Mouse (Mus musculus): ENCODE measurements around the gene Pcf11. TPM values are rescaled to one million over a fixed set of nuclear protein-coding genes. Genes with fewer than 3 reads are reported as not detected.

Pcf11 gene
- polyA plus RNA-seq, 1 experiment from 2014 or later, result 23.6 TPM

- DNase-seq (ENCODE audit: low spot score), result no peak
- no peak for ATAC-seq (ENCODE audit: low FRiP score)
- Histone ChIP-seq H3K4me2 (replicated peaks; ENCODE audit: low read depth, low read length) (no peak overlapping the region), H3K27ac (ENCODE audit: low read depth, low read length) (no peak overlapping the region), H3K9ac (ENCODE audit: low read depth, low read length) (no peak overlapping the region), H3K27me3 (ENCODE audit: control insufficient read depth, insufficient read depth, low read length) (no peaks in the 10 kb centered on the region), H3K4me3 (ENCODE audit: low read depth, low read length) (no peak overlapping the region), H3K4me1 (replicated peaks; ENCODE audit: control insufficient read depth, insufficient read depth, low read length) (no peaks in the 10 kb centered on the region), H3K9me3 (ENCODE audit: control insufficient read depth, low read length) (no peaks in the 10 kb centered on the region), H3K36me3 (ENCODE audit: control insufficient read depth, insufficient read depth, low read length) (no peaks in the 10 kb centered on the region)
- WGBS, result 83% methylated on average over 2 of the region's 2 CpGs
These were observed 19.4 kb upstream of the Pcf11 start for GRCm38 (mm10) chr7:92689101-92689500.

GRCm38 (mm10) chr7:92688299-92688669, 18.6 kb upstream of the Pcf11 start:
- no peak overlapping the region for H3K9ac ChIP-seq (ENCODE audit: low read depth, low read length)
- DNase-seq (ENCODE audit: low spot score) (no peak), ATAC-seq (ENCODE audit: low FRiP score) (no peak)
- H3K36me3 ChIP-seq (ENCODE audit: control insufficient read depth, insufficient read depth, low read length), result no peaks in the 10 kb centered on the region
- H3K27ac ChIP-seq (ENCODE audit: low read depth, low read length), result no peak overlapping the region
- no peak overlapping the region for H3K4me3 ChIP-seq (ENCODE audit: low read depth, low read length)
- no peaks in the 10 kb centered on the region for H3K4me1 ChIP-seq (replicated peaks; ENCODE audit: control insufficient read depth, insufficient read depth, low read length)
- H3K27me3 ChIP-seq (ENCODE audit: control insufficient read depth, insufficient read depth, low read length), result no peaks in the 10 kb centered on the region
- H3K4me2 ChIP-seq (replicated peaks; ENCODE audit: low read depth, low read length), result no peak overlapping the region
- H3K9me3 ChIP-seq (ENCODE audit: control insufficient read depth, low read length), result no peaks in the 10 kb centered on the region
- WGBS, result 94% methylated on average over 2 of the region's 2 CpGs

- no peak for ATAC-seq (ENCODE audit: low FRiP score)
- WGBS, result 85% methylated on average over 5 of the region's 5 CpGs
These were observed 18.0 kb upstream of the Pcf11 start for GRCm38 (mm10) chr7:92687556-92688298.

GRCm38 (mm10) chr7:92677346-92677745, 7.6 kb upstream of the Pcf11 start:
- H3K27me3 ChIP-seq (ENCODE audit: control insufficient read depth, insufficient read depth, low read length), result no peaks in the 10 kb centered on the region
- no peaks in the 10 kb centered on the region for H3K36me3 ChIP-seq (ENCODE audit: control insufficient read depth, insufficient read depth, low read length)
- H3K4me2 ChIP-seq (replicated peaks; ENCODE audit: low read depth, low read length), result no peak overlapping the region
- DNase-seq (ENCODE audit: low spot score), result no peak
- no peak overlapping the region for H3K27ac ChIP-seq (ENCODE audit: low read depth, low read length)
- WGBS, result 85% methylated on average over 4 of the region's 4 CpGs
- no peaks in the 10 kb centered on the region for H3K4me1 ChIP-seq (replicated peaks; ENCODE audit: control insufficient read depth, insufficient read depth, low read length)
- no peak overlapping the region for H3K9ac ChIP-seq (ENCODE audit: low read depth, low read length)
- no peak overlapping the region for H3K4me3 ChIP-seq (ENCODE audit: low read depth, low read length)
- H3K9me3 ChIP-seq (ENCODE audit: control insufficient read depth, low read length), result no peaks in the 10 kb centered on the region
- ATAC-seq (ENCODE audit: low FRiP score), result no peak

More at GRCm38 (mm10) chr7:92687556-92688298, 18.0 kb upstream of the Pcf11 start:
- Histone ChIP-seq H3K27ac (ENCODE audit: low read depth, low read length) (no peak overlapping the region), H3K27me3 (ENCODE audit: control insufficient read depth, insufficient read depth, low read length) (no peaks in the 10 kb centered on the region), H3K9me3 (ENCODE audit: control insufficient read depth, low read length) (no peaks in the 10 kb centered on the region), H3K4me3 (ENCODE audit: low read depth, low read length) (no peak overlapping the region), H3K4me1 (replicated peaks; ENCODE audit: control insufficient read depth, insufficient read depth, low read length) (no peaks in the 10 kb centered on the region), H3K4me2 (replicated peaks; ENCODE audit: low read depth, low read length) (no peak overlapping the region), H3K36me3 (ENCODE audit: control insufficient read depth, insufficient read depth, low read length) (no peaks in the 10 kb centered on the region), H3K9ac (ENCODE audit: low read depth, low read length) (no peak overlapping the region)
- DNase-seq (ENCODE audit: low spot score), result no peak

- Histone ChIP-seq H3K36me3 (ENCODE audit: control insufficient read depth, insufficient read depth, low read length) (no peaks in the 10 kb centered on the region), H3K9ac (ENCODE audit: low read depth, low read length) (no peak overlapping the region), H3K4me3 (ENCODE audit: low read depth, low read length) (no peak overlapping the region), H3K4me2 (replicated peaks; ENCODE audit: low read depth, low read length) (no peak overlapping the region), H3K27me3 (ENCODE audit: control insufficient read depth, insufficient read depth, low read length) (no peaks in the 10 kb centered on the region), H3K27ac (ENCODE audit: low read depth, low read length) (no peak overlapping the region), H3K9me3 (ENCODE audit: control insufficient read depth, low read length) (no peaks in the 10 kb centered on the region), H3K4me1 (replicated peaks; ENCODE audit: control insufficient read depth, insufficient read depth, low read length) (no peaks in the 10 kb centered on the region; the same call in 1 of the 2 replicates)
- WGBS, result 90% methylated on average over 3 of the region's 3 CpGs
- ATAC-seq (ENCODE audit: low FRiP score) (no peak), DNase-seq (ENCODE audit: low spot score) (no peak)
These were observed 5.4 kb upstream of the Pcf11 start for GRCm38 (mm10) chr7:92675131-92675530.

GRCm38 (mm10) chr7:92668791-92669506, 785 bp downstream of the Pcf11 start:
- H3K27me3 ChIP-seq (ENCODE audit: control insufficient read depth, insufficient read depth, low read length), result no peaks in the 10 kb centered on the region
- H3K9me3 ChIP-seq (ENCODE audit: control insufficient read depth, low read length), result no peaks in the 10 kb centered on the region
- peak overlapping the region; percentile 81 for H3K4me2 ChIP-seq (replicated peaks; ENCODE audit: low read depth, low read length)
- under 1% methylated on average over 28 of the region's 29 CpGs for WGBS
- H3K27ac ChIP-seq (ENCODE audit: low read depth, low read length), result peak overlapping the region; percentile 90
- DNase-seq (ENCODE audit: low spot score), result peak; percentile 67
- peak; percentile 7; the same call in 1 of the 2 replicates for ATAC-seq (ENCODE audit: low FRiP score)
- H3K9ac ChIP-seq (ENCODE audit: low read depth, low read length), result peak overlapping the region; percentile 97
- peaks cover 2% of the 10 kb centered on the region; the same call in 1 of the 2 replicates for H3K4me1 ChIP-seq (replicated peaks; ENCODE audit: control insufficient read depth, insufficient read depth, low read length)
- H3K36me3 ChIP-seq (ENCODE audit: control insufficient read depth, insufficient read depth, low read length), result no peaks in the 10 kb centered on the region
- peak overlapping the region; percentile 96 for H3K4me3 ChIP-seq (ENCODE audit: low read depth, low read length)

- Histone ChIP-seq H3K27ac (ENCODE audit: low read depth, low read length) (no peak overlapping the region), H3K4me2 (replicated peaks; ENCODE audit: low read depth, low read length) (no peak overlapping the region), H3K36me3 (ENCODE audit: control insufficient read depth, insufficient read depth, low read length) (0 out of 2 replicates have a peak, but pooled peaks cover 2% of the 10 kb centered on the region), H3K9ac (ENCODE audit: low read depth, low read length) (no peak overlapping the region), H3K9me3 (ENCODE audit: control insufficient read depth, low read length) (no peaks in the 10 kb centered on the region), H3K27me3 (ENCODE audit: control insufficient read depth, insufficient read depth, low read length) (no peaks in the 10 kb centered on the region), H3K4me3 (ENCODE audit: low read depth, low read length) (no peak overlapping the region), H3K4me1 (replicated peaks; ENCODE audit: control insufficient read depth, insufficient read depth, low read length) (peaks cover 2% of the 10 kb centered on the region; the same call in 1 of the 2 replicates)
- ATAC-seq (ENCODE audit: low FRiP score) (no peak), DNase-seq (ENCODE audit: low spot score) (no peak)
- 87% methylated on average over 7 of the region's 7 CpGs for WGBS
These were observed 3.4 kb downstream of the Pcf11 start for GRCm38 (mm10) chr7:92666274-92666820.

- Histone ChIP-seq H3K9ac (ENCODE audit: low read depth, low read length) (no peak overlapping the region), H3K9me3 (ENCODE audit: control insufficient read depth, low read length) (no peaks in the 10 kb centered on the region), H3K4me3 (ENCODE audit: low read depth, low read length) (no peak overlapping the region), H3K4me1 (replicated peaks; ENCODE audit: control insufficient read depth, insufficient read depth, low read length) (no peaks in the 10 kb centered on the region), H3K4me2 (replicated peaks; ENCODE audit: low read depth, low read length) (no peak overlapping the region), H3K36me3 (ENCODE audit: control insufficient read depth, insufficient read depth, low read length) (peaks cover 24% of the 10 kb centered on the region), H3K27ac (ENCODE audit: low read depth, low read length) (no peak overlapping the region), H3K27me3 (ENCODE audit: control insufficient read depth, insufficient read depth, low read length) (no peaks in the 10 kb centered on the region)
- DNase-seq (ENCODE audit: low spot score), result no peak
- ATAC-seq (ENCODE audit: low FRiP score), result no peak
- 97% methylated on average over 5 of the region's 5 CpGs for WGBS
These were observed 11.7 kb downstream of the Pcf11 start for GRCm38 (mm10) chr7:92658050-92658449.

Data from hindbrain, embryonic 11.5 days (tissue).